Mouse (Mus musculus) CH12.LX (cell line): ENCODE data around the gene Fam168b. TPM values are rescaled to one million over a fixed set of nuclear protein-coding genes. Genes with fewer than 3 reads are reported as not detected.
A peak's percentile ranks its signal among the peaks of the same experiment; 100 is the strongest.

Source experiments
- DNase-seq: peaks from one replicate; pipeline ENCODE4 v3.0.0-alpha.2; 2013; ENCODE audit errors: extremely low read depth
- H3K27ac ChIP-seq: 2 replicates; pipeline ENCODE4 v1.5.1; 2012; ENCODE audit warnings: low read depth, mild to moderate bottlenecking, control low read depth, moderate library complexity; ENCODE audit not compliant: insufficient read depth
- H3K27me3 ChIP-seq: replicated peaks from 2 replicates; pipeline ENCODE3; 2012; ENCODE audit warnings: inconsistent platforms
- H3K36me3 ChIP-seq, 2 experiments: replicated peaks in 1 of 2; 2 replicates each; pipeline versions ENCODE3 to v1.6.1; 2012; ENCODE audit warnings: inconsistent platforms in 1 of 2, low read length in 1 of 2, mild to moderate bottlenecking in 1 of 2, mixed read lengths in 1 of 2, moderate library complexity in 1 of 2; ENCODE audit not compliant: control insufficient read depth in 1 of 2, insufficient read depth in 1 of 2
- H3K4me1 ChIP-seq, 2 experiments: 2 replicates each; pipeline ENCODE4 v1.6.1; 2012; ENCODE audit warnings: inconsistent platforms in 1 of 2, moderate library complexity in 1 of 2; ENCODE audit not compliant: insufficient read depth in 2 of 2, control insufficient read depth in 1 of 2
- H3K4me2 ChIP-seq: 2 replicates; pipeline ENCODE4 v1.6.1; 2012; ENCODE audit warnings: low read depth, mild to moderate bottlenecking, control low read depth; ENCODE audit not compliant: poor library complexity, insufficient read depth, severe bottlenecking
- H3K4me3 ChIP-seq, 3 experiments: fragments of 150-350 bp in 1 of 3; sonication (generic) in 1 of 3; replicated peaks in 1 of 3; 2 replicates each; pipeline versions ENCODE3 to v1.5.1; 2011 to 2012; ENCODE audit warnings: low read depth in 2 of 3, low read length in 2 of 3, mild to moderate bottlenecking in 2 of 3, moderate library complexity in 2 of 3, control low read depth in 1 of 3, improper control_type of control experiment in 1 of 3, inconsistent platforms in 1 of 3, mixed read lengths in 1 of 3; ENCODE audit not compliant: poor library complexity in 1 of 3
- H3K79me2 ChIP-seq: replicated peaks from 2 replicates; pipeline ENCODE4 v1.6.1; 2012; ENCODE audit warnings: mild to moderate bottlenecking, moderate library complexity; ENCODE audit not compliant: control insufficient read depth, poor library complexity, insufficient read depth, severe bottlenecking; ENCODE audit errors: extremely low read depth
- H3K9ac ChIP-seq: 2 replicates; pipeline ENCODE4 v1.6.1; 2012; ENCODE audit warnings: low read depth, mild to moderate bottlenecking, control low read depth, moderate library complexity; ENCODE audit not compliant: insufficient read depth
- H3K9me3 ChIP-seq: replicated peaks from 2 replicates; pipeline ENCODE3; 2012; ENCODE audit warnings: low read length, inconsistent platforms, mixed read lengths
- CTCF ChIP-seq, 2 experiments: IDR thresholded peaks in 1 of 2; conservative IDR thresholded peaks in 1 of 2; 2 replicates each; pipeline ENCODE4 v1.5.1; 2011 to 2012; ENCODE audit warnings: low read depth in 2 of 2, low read length in 2 of 2, improper control_type of control experiment in 1 of 2, inconsistent platforms in 1 of 2, mild to moderate bottlenecking in 1 of 2, moderate library complexity in 1 of 2
- ELF1 ChIP-seq: IDR thresholded peaks from 2 replicates; pipeline ENCODE4 v1.6.1; 2014; ENCODE audit warnings: low read depth, mild to moderate bottlenecking, inconsistent platforms, low read length, improper control_type of control experiment
- EP300 ChIP-seq: IDR thresholded peaks from 2 replicates; pipeline ENCODE4 v1.6.1; 2011; ENCODE audit warnings: low read length, improper control_type of control experiment
- MAX ChIP-seq: IDR thresholded peaks from 2 replicates; pipeline ENCODE4 v1.6.1; 2011; ENCODE audit warnings: low read length, improper control_type of control experiment
- MAZ ChIP-seq: IDR thresholded peaks from 2 replicates; pipeline ENCODE4 v1.6.1; 2012; ENCODE audit warnings: low read depth, mild to moderate bottlenecking, inconsistent platforms, low read length, improper control_type of control experiment, moderate library complexity
- MYC ChIP-seq: IDR thresholded peaks from 2 replicates; pipeline ENCODE4 v1.6.1; 2011; ENCODE audit warnings: low read depth, mild to moderate bottlenecking, improper control_type of control experiment, low read length
- RAD21 ChIP-seq: IDR thresholded peaks from 2 replicates; pipeline ENCODE4 v1.6.1; 2011; ENCODE audit warnings: low read depth, mild to moderate bottlenecking, low read length, improper control_type of control experiment, moderate library complexity
- RCOR1 ChIP-seq: conservative IDR thresholded peaks from 2 replicates; pipeline ENCODE4 v1.6.1; 2012; ENCODE audit warnings: low read depth, mild to moderate bottlenecking, inconsistent platforms, low read length, improper control_type of control experiment
- dilution Hi-C: fragments of 300-500 bp; cut with MboI; formaldehyde crosslinking; loops from 2 replicates; pipeline ENCODE4 v1.14.3; 2020; ENCODE audit warnings: low sequenced_read_pairs; ENCODE audit not compliant: extremely low pct_unique_long_range_greater_than_20kb, extremely low pct_ligation_motif_present
- in situ Hi-C: fragments of 300-500 bp; cut with MboI; formaldehyde crosslinking; loops from 3 replicates; pipeline ENCODE4 v1.14.3; 2019; ENCODE audit warnings: low sequenced_read_pairs, low pct_ligation_motif_present, low pct_unique_long_range_greater_than_20kb, mixed read lengths
- polyA plus RNA-seq: library from polyadenylated mRNA; unstranded; fragments of >175 nt; gene quantifications from 2 replicates; pipeline ENCODE4 v1.2.1, GENCODE M21; 2012; ENCODE audit warnings: low read depth; ENCODE audit not compliant: insufficient read length
- total RNA-seq, 2 experiments: library from RNA; depleted of rRNA; stranded (reverse); fragments of 300-350 nt in 1 of 2; fragments of >200 nt in 1 of 2; gene quantifications; 2 replicates each; pipeline ENCODE4 v1.2.3; 2012 to 2014

Fam168b gene
- total and polyA plus RNA-seq, 3 experiments, result 50.5 to 67.5 (median 60.9) TPM

DNA sequence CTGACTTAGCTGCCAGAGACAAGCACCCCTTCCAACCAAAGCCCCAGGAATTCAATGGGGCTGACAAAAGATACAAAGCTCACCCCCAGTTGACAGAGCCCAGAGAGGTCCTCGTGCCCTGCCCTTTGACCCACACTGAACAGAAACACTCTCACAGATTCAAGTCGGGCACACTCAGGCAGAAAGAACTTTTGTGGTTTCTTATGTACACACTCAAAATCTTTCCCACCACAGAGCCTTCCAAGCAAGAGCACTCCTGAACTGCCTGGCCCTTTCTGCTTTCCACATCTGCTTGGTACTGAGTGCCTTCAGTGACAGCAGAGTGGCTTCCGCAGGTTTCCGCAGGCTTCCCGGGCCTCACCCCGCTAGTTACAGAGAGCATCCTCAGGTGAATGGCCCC is 27.0 kb downstream of the Fam168b start:
- DNase-seq, result no peak
- H3K4me2 ChIP-seq, result no peak overlapping the region
- peaks cover 8% of the 10 kb centered on the region; the same call in 1 of the 2 replicates for H3K79me2 ChIP-seq
- H3K9me3 ChIP-seq, result no peaks in the 10 kb centered on the region
- H3K36me3 ChIP-seq, result peaks cover 85 to 100% of the 10 kb centered on the region in 2 experiments
- in situ Hi-C loops, result no loop called here
- H3K27me3 ChIP-seq, result no peaks in the 10 kb centered on the region
- no peak overlapping the region for H3K27ac ChIP-seq
- TF ChIP-seq EP300 (no peak), MYC (no peak), MAX (no peak), ELF1 (no peak), MAZ (no peak)
- dilution Hi-C loops, result no loop called here
- no peak overlapping the region for H3K9ac ChIP-seq
- H3K4me1 ChIP-seq, result no peaks in the 10 kb centered on the region
- no peak overlapping the region for H3K4me3 ChIP-seq

DNA sequence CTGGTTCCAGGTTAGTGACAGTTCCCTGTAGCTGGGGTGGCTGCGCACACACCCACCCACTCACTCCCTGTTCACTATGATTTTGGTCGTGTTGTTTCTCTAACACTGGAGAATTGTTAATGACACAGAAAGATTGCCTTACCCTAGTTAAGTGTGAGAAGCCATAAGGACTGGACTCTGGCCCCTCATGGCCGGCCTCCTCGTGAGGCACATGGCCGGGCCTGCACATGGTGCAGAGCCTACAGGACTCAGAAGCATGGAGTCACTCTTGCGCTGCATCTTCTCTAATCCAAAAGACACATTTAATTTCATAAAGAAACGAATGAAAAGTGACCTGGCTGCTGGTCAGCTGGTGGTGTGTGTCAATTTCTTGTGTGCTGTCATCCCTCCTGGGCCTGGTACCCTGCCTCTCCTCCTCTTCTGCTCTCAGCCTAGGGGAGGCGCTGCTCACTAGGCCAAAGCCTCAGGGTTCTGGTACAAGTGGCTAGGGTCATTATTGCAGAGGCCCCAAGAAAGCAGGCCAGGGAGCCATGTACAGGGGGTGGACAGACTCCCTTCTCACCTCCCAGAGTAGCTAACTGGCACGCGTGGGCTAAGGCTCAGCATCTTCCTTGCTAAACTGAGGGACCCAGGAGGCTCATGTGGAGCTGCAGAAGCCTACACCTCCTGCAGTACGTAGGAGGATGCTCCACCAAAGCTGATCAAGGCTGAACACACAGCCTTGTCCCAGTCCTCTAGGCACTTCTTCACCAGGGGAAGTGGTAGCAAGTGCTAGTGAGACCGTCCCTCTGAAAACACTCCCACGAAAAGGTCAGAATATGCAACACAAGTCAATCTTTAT is 30.2 kb downstream of the Fam168b start:
- no peak overlapping the region for H3K27ac ChIP-seq
- no peaks in the 10 kb centered on the region for H3K4me1 ChIP-seq
- dilution Hi-C loops (no loop called here), in situ Hi-C loops (no loop called here)
- H3K4me3 ChIP-seq, result no peak overlapping the region
- no peaks in the 10 kb centered on the region for H3K9me3 ChIP-seq
- DNase-seq, result no peak
- no peak overlapping the region for H3K9ac ChIP-seq
- H3K4me2 ChIP-seq, result no peak overlapping the region
- H3K79me2 ChIP-seq, result no peaks in the 10 kb centered on the region
- H3K36me3 ChIP-seq, result peaks cover 72 to 99% of the 10 kb centered on the region in 2 experiments
- no peaks in the 10 kb centered on the region for H3K27me3 ChIP-seq
- TF ChIP-seq RCOR1 (no peak), RAD21 (peak; percentile 15), CTCF (conservative IDR thresholded peaks at IDR 0.05 in 1 of 2, IDR thresholded peaks at IDR 0.05 in 1 of 2; ENCODE audit: low read depth in 2 of 2, low read length in 2 of 2) (peak in 1 of 2 experiments; percentile 29; a peak in 2 of 4 replicates)

- in situ Hi-C loops (no loop called here), dilution Hi-C loops (no loop called here)
- no peak for DNase-seq
- no peak overlapping the region for H3K4me3 ChIP-seq
- H3K79me2 ChIP-seq, result no peaks in the 10 kb centered on the region
- no peaks in the 10 kb centered on the region for H3K27me3 ChIP-seq
- TF ChIP-seq CTCF (conservative IDR thresholded peaks at IDR 0.05 in 1 of 2, IDR thresholded peaks at IDR 0.05 in 1 of 2; ENCODE audit: low read depth in 2 of 2, low read length in 2 of 2) (no peak), RAD21 (no peak)
- no peak overlapping the region for H3K27ac ChIP-seq
- no peak overlapping the region for H3K9ac ChIP-seq
- H3K36me3 ChIP-seq, result peaks cover 70 to 99% of the 10 kb centered on the region in 2 experiments
- no peaks in the 10 kb centered on the region for H3K4me1 ChIP-seq
- no peak overlapping the region for H3K4me2 ChIP-seq
- H3K9me3 ChIP-seq, result no peaks in the 10 kb centered on the region
These were observed 31.3 kb downstream of the Fam168b start for GRCm38 (mm10) chr1:34811581-34811980.
